Mouse (Mus musculus): ENCODE results near the gene Ppp1r12c.

The Ppp1r12c gene

DNA sequence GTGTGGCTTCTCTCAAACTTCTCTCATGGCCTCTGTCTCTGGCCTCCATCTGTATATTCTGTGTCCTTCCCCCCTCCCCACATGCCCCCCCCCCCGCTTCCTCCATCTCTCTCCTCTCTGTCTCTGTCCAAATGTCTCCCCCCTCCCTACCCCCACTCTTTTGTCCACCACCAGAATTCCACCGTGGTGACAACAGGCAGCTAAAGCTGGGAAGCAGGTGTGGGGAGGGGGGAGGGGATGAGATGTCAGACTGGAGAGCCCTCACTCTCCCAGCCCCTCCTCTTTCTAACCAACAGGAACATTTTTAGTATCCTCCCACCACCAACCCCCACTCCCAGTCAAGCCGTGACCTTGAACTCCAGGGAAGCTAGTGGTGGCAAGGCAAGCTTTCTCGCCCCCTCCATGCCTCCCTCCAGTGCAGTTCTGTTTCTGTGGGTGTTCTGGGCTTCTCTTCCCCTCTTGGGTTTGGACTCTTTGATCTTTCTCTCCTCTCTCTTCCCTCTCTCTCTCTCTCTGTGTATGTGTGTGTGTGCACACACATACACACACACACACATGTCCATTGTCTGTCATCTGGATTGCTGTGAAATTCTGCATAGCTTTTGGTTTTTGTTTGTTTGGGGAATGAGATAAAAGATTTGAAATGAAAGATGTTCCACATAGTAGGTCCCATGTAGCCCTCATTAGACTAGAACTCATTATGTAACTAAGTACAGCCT lies 15.0 kb upstream of the Ppp1r12c start, which contains the start of gene Tnnt1:
TSS of gene Tnnt1 (minus strand) at position 51 of the 719 bp plus-strand sequence.
- no peak for DNase-seq (ENCODE audit: inconsistent ontology term)

GRCm38 (mm10) chr7:4515853-4516252 lies 14.4 kb upstream of the Ppp1r12c start:
- DNase-seq (ENCODE audit: inconsistent ontology term) = no peak

GRCm38 (mm10) chr7:4513829-4514712 lies 12.6 kb upstream of the Ppp1r12c start:
- DNase-seq (ENCODE audit: inconsistent ontology term) = no peak

DNA sequence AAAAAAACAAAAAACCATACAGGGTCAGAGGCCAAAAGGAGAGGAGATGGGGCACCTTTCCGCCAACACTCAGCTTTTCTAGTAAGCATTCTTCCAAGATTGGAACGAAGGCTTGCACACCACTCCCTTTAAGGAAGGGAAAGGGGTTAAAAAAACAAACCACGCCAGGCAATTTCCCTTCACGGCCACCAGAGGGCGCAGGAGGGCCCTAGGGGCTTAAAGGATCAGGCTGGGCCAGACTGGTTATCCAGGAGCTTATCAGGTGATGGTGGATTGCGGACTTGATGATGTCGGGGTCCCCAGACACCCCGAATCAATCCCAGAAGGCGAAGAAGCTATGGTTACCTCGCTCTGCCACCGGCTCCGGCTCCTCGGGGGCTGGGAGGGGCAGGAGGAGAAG lies 11.8 kb upstream of the Ppp1r12c start:
- peak; percentile 43 for DNase-seq (ENCODE audit: inconsistent ontology term)

DNA sequence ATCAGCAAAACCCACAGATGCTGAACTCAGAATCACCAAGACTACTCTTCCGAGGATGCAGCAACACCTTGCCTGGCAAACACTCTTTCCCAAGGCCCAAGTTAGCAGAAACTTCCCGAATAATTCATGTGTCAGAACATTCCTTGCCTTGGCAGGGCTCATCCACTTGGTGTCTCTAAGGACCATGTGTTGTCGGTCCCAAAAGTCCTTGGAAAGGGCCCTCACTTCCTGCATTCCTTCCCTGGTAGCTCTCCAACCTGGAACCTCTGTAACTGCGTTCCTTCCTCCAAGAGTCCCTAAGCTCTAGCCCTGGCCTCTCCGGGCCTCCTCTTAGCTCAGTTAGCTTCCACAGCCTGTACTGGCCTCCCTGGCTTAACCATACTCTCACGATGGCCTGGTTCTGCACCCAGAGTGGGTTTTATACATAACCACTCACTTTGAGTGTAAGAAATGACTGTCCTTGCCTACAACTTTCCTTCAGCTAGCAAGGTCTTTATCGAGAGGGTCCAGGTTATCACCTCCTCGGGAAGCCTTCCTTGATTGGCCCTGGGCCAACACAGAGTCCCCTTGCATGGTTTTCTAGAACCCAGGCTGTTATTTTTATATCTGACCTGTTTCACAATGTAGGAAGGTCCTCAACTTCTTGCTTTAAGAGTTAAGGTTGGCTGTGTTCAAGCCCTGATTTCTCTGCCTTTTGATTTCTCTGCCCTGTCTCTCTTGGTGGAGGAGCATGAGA lies 10.2 kb upstream of the Ppp1r12c start:
- no peak for DNase-seq (ENCODE audit: inconsistent ontology term)

GRCm38 (mm10) chr7:4509863-4510608 lies 8.6 kb upstream of the Ppp1r12c start:
- DNase-seq (ENCODE audit: inconsistent ontology term) = peak; percentile 72

GRCm38 (mm10) chr7:4508739-4509116 lies 7.2 kb upstream of the Ppp1r12c start:
- DNase-seq (ENCODE audit: inconsistent ontology term) = no peak

DNA sequence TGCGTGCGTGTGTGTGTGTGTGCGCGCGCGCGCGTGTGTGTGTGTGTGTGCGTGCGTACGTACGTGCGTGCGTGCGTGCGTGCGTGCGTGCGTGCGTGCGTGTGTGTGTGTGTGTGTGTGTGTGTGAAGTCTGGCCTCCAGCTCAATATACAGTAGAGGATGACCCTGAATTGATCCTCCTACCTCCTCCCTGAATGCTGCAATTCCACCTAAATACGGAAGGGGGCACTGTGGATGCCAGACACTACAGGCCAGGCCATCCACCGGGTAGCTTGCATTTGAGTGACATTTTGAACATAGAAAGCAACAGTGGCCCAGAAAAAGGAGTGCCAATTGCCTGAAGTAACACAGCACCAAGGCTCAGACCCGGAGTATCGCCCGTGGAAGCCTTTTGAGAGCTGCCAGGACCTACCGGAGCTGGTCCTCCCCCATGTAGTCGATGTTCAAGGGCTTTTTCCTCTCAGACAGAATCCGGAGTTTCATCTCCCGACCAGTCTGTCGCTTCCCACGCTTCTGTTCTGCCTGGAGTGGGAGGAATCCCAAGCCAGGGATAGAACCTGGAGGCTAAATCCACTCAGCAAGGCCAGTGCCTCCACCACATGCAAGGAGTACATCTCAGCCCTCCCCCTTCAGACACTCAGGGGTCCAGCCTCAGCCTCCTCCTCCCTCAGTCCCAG lies 6.7 kb upstream of the Ppp1r12c start:
- no peak for DNase-seq (ENCODE audit: inconsistent ontology term)

DNA sequence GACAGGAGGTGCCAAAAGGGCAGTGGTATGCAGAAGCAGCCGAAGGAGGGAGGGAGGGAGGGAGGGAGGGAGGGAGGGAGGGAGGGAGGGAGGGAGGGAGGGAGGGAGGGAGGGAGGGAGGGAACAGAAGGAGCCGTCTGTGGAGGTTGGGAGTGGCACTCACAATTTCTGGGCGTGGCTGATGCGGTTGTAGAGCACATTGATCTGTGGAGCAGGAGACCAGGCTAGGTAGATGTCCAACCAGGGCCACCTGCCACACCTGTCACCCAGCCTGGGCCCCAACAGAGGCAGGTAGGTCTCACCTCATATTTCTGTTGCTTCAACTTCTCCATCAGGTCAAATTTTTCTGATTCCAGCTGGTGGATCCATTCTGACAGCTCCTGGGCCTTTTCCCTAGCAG lies 5.7 kb upstream of the Ppp1r12c start:
- DNase-seq (ENCODE audit: inconsistent ontology term) = no peak

GRCm38 (mm10) chr7:4504646-4505435 lies 3.4 kb upstream of the Ppp1r12c start:
- DNase-seq (ENCODE audit: inconsistent ontology term) = no peak

DNA sequence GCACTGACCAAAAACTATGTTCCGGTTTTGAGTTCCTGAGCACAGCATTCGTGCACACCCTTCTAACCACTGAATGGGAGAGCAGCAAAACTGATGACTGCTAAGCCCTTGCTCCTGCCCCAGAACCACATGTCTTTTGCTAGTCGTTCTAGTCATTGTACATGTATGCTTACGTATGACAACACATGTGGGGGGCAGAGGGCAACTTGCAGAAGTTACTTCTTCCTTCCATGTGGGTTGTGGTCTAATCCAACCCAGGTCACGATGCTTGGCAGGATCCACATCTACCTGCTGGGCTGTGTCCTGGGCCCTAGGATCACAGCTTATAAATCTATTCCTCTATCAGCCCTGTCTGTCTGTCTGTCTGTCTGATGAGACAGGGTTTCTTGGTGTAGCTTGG lies 2.4 kb upstream of the Ppp1r12c start:
- DNase-seq (ENCODE audit: inconsistent ontology term) = no peak

DNA sequence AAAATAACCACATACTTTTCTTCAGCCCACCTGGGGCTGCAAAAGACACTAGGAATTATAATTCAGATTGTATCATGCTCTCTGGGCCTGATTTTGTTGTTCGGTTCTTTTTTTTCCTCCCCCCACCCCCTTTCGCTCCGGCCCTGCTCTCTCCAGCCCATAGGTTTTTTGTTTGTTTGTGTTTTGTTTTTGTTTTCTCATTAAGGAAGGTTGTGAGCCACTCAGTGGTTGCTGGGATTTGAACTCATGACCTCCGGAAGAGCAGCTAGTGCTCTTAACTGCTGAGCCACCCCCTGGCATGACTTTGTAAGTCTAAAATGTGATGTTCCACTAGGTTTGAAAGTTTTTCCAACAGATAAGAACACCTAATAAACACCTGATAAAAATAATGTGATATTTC lies 1.6 kb upstream of the Ppp1r12c start:
- no peak for DNase-seq (ENCODE audit: inconsistent ontology term)

DNA sequence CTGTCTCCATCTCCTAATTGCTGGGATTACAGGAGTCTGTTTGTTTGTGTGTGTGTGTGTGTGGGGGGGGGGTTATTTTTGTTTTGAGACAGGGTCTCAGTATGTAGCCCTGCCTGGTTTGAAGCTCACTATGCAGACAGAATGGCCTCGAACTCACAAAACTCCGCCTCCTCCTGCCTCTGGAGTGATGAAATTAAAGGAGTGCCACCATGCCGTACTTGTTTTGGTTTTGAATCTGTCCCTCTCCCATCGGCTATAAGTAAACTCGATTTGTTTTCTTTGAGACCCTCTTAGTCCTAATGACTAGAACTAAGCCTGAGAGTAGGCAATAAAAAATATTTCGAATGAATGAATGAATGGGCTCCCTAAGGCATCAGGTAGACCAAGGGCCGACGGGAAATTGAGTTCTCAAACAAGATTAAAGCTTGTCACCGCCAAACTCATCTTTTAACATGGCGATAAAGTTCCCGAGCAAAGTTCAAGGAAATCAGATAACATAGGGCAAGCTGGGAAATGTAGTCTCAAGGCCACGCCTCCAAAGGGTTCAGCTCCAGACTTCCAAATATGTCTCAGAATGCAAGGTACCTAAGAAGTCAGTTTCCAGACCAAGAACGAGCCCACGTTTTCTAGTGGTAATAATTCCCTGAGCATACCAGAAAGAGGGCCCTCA lies 1.1 kb upstream of the Ppp1r12c start:
- DNase-seq (ENCODE audit: inconsistent ontology term) = peak; percentile 45

- peak; percentile 43 for DNase-seq (ENCODE audit: inconsistent ontology term)
Measured at GRCm38 (mm10) chr7:4500892-4501471, 498 bp downstream of the Ppp1r12c start.

- DNase-seq (ENCODE audit: inconsistent ontology term) = no peak
Measured at GRCm38 (mm10) chr7:4499034-4499433, 2.4 kb downstream of the Ppp1r12c start.

DNA sequence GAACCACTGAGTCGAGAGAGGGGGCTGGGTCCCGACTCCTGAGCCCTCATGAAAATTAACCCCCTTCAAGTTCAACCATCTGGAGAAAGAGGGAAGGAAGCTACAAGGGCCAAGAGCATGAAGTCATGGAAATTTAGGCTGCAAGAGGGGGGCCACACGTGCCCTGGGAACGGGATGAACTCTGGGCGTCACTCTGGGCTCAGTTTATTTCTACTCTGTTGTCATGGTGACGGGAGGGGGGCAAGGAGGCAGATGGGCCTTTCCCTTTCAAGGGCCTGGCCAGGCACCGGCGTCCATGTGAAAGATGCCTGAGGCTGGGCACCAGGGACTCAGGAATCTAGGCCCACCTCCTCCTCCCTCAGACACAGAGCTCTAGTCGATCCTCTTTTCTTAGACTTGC lies 3.2 kb downstream of the Ppp1r12c start:
- DNase-seq (ENCODE audit: inconsistent ontology term) = peak; percentile 88

- no peak for DNase-seq (ENCODE audit: inconsistent ontology term)
Measured at GRCm38 (mm10) chr7:4497271-4497903, 4.1 kb downstream of the Ppp1r12c start.

DNA sequence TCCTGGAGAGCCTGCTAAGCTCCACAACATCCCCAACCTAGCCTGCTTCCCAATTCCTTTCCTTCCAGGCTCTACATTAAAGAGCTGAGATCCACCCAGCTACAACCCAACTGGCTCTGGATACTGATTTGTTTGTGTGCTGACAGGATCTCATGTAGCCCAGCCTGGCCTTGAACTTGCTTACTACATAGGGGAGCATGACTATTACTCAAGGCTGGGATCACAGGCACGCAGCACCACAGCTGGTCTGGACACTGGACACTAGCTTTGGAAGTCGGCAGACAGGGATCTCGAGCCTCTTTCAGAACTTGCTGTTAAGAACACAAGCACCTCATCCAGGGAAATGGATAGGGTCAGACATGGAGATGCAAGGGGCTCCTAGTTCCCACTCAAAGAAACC lies 5.0 kb downstream of the Ppp1r12c start:
- no peak for DNase-seq (ENCODE audit: inconsistent ontology term)

- no peak for DNase-seq (ENCODE audit: inconsistent ontology term)
Measured at GRCm38 (mm10) chr7:4493991-4494390, 7.5 kb downstream of the Ppp1r12c start.
